Mouse (Mus musculus) intestine, postnatal 0 days (tissue): Measurements from ENCODE around the gene Apof. TPM values are rescaled to one million over a fixed set of nuclear protein-coding genes. Genes with fewer than 3 reads are reported as not detected.
A peak's percentile ranks its signal among the peaks of the same experiment; 100 is the strongest.

Experiments
- ATAC-seq: fragments of 200-750 bp; cut with Nextera tagmentation; 2 replicates; pipeline ENCODE4 v1.8.0; 2017; ENCODE audit warnings: mild to moderate bottlenecking, moderate TSS enrichment, moderate library complexity
- H3K27ac ChIP-seq: fragments of 300-500 bp; sonication (generic); 2 replicates; pipeline ENCODE4 v1.5.1; 2014; ENCODE audit warnings: mild to moderate bottlenecking, low read depth, low read length, moderate library complexity
- H3K27me3 ChIP-seq: fragments of 300-500 bp; sonication (generic); replicated peaks from 2 replicates; pipeline ENCODE4 v1.6.1; 2014; ENCODE audit warnings: low read length, mixed read lengths; ENCODE audit not compliant: control insufficient read depth, insufficient read depth
- H3K36me3 ChIP-seq: fragments of 300-500 bp; sonication (generic); 2 replicates; pipeline ENCODE4 v1.6.1; 2014; ENCODE audit warnings: mild to moderate bottlenecking, moderate library complexity; ENCODE audit not compliant: control insufficient read depth, insufficient read depth
- H3K4me1 ChIP-seq: fragments of 300-500 bp; sonication (generic); replicated peaks from 2 replicates; pipeline ENCODE4 v1.6.1; 2014; ENCODE audit warnings: antibody characterized with exemption, low read length, mixed read lengths; ENCODE audit not compliant: control insufficient read depth, insufficient read depth
- H3K4me2 ChIP-seq: fragments of 300-500 bp; sonication (generic); replicated peaks from 2 replicates; pipeline ENCODE4 v1.6.1; 2014; ENCODE audit warnings: low read depth, mild to moderate bottlenecking, moderate library complexity
- H3K4me3 ChIP-seq: fragments of 300-500 bp; sonication (generic); 2 replicates; pipeline ENCODE4 v1.5.1; 2014; ENCODE audit warnings: low read depth, low read length
- H3K9ac ChIP-seq: fragments of 300-500 bp; sonication (generic); 2 replicates; pipeline ENCODE4 v1.6.1; 2014; ENCODE audit warnings: mild to moderate bottlenecking, low read depth, low read length
- H3K9me3 ChIP-seq: fragments of 300-500 bp; sonication (generic); 2 replicates; pipeline ENCODE4 v1.6.1; 2016; ENCODE audit warnings: mixed run types; ENCODE audit not compliant: control insufficient read depth
- CTCF ChIP-seq: sonication (generic); IDR thresholded peaks from 2 replicates; pipeline ENCODE4 v1.5.1; 2016; ENCODE audit warnings: low read depth, mild to moderate bottlenecking, control low read depth, antibody characterized with exemption, moderate library complexity
- WGBS: fragments of 180-500 bp; shearing (Covaris S2); extraction: QIAGEN DNeasy Blood & Tissue Kit; methylation state at CpG from one replicate; pipeline ENCODE4 v1.1.7; 2014; 5-methylcytosine and 5-hydroxymethylcytosine counted together
- polyA plus RNA-seq: library from polyadenylated mRNA; unstranded; fragments of >200 nt; fragmentation: Nextera tagmentation; extraction: Ambion mirVana; gene quantifications from 2 replicates; pipeline ENCODE4 v1.2.1, GENCODE M21; 2015

Apof gene
- polyA plus RNA-seq, 1 experiment from 2014 or later: 0.12 TPM

DNA sequence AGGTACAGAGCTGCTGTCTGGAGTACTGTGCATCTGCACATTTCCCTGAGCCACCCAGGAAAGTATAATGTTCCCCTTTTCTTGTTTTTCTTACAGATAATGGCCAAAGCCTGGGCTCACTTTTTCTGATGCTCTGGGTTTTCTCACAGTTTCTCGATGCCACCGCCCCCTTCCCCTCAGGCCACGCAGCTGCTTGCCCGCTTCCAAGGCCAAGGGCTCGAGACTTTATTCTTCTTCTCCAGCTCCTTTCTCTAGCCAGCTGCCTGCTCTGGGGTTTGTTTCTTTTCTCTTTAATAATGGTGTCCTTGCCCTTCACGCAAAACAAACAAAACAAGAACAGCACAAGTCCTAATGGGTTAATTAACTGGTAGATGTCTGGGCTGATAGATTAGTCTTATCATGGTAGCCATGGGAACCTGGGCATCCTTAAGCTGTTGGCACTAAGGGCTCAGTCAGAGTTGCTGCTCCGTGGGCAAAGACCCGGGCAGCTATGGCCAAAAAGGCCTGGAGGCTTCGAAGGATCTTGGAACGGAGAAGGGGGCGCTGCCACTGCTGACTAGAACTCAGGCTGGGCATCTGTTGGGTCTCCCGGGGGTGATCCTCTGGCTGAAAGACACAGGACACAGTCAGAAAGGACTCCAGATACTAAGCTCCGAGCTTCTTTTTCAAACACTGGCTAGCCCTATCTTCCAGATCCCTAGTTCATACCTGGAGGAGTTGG is 28.1 kb downstream of the Apof start:
- H3K27ac ChIP-seq: no peak overlapping the region
- H3K4me1 ChIP-seq: no peaks in the 10 kb centered on the region
- peaks cover 15% of the 10 kb centered on the region for H3K36me3 ChIP-seq
- no peak for TF ChIP-seq CTCF
- H3K4me3 ChIP-seq: no peak overlapping the region
- ATAC-seq: no peak
- 69% methylated on average over 13 of the region's 13 CpGs for whole genome bisulfite sequencing
- no peak overlapping the region for H3K9ac ChIP-seq
- no peaks in the 10 kb centered on the region for H3K9me3 ChIP-seq
- no peaks in the 10 kb centered on the region for H3K27me3 ChIP-seq
- no peak overlapping the region for H3K4me2 ChIP-seq

DNA sequence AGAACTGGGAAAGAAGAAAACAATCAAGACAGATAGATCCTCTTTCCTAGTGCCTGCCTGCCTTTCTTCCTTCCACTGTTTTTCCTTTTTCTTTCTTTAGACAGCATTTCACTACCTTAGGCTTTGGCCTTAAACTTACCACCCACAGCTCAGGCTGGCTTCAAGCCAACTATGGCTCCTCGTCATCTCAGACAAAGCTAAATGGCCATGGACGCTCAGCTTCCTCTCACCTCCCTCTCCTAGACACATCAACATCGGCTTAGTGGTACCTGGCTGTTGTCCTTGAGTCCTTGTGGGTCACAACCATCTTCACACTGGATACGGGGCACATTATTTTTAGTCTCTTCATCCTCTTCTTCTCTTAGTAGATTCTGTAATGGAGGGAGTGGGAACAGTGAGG is 28.8 kb downstream of the Apof start:
- Histone ChIP-seq H3K27ac (no peak overlapping the region), H3K9ac (no peak overlapping the region), H3K4me3 (no peak overlapping the region), H3K36me3 (peaks cover 8% of the 10 kb centered on the region), H3K9me3 (no peaks in the 10 kb centered on the region), H3K27me3 (no peaks in the 10 kb centered on the region), H3K4me2 (no peak overlapping the region), H3K4me1 (no peaks in the 10 kb centered on the region)
- no peak for ATAC-seq
- TF ChIP-seq CTCF: no peak
- WGBS: 72% methylated on average over 4 of the region's 4 CpGs

DNA sequence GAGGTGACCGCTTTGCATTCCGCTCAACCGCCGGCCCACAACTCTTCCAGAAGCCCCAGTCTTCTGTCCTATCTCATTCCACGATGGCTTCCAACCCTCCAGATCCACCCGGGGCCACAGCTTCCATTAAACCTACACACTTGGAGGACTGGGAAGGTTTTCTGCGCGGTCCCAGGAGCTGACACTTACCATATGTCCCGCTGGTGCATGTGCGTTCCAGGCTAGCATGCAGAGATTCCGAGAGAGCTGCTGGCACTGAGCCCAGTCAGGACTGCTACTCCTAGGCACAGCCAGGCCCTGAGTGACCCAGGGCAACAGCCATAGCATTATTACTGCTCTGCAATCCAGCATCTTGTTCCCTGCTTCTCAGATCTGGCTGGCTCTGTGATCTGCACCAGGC is 29.2 kb downstream of the Apof start:
- H3K27me3 ChIP-seq: no peaks in the 10 kb centered on the region
- H3K4me3 ChIP-seq: no peak overlapping the region
- no peak for ATAC-seq
- no peak overlapping the region for H3K4me2 ChIP-seq
- no peaks in the 10 kb centered on the region for H3K9me3 ChIP-seq
- no peak overlapping the region for H3K27ac ChIP-seq
- WGBS: 60% methylated on average over 11 of the region's 11 CpGs
- H3K9ac ChIP-seq: no peak overlapping the region
- TF ChIP-seq CTCF: no peak
- peaks cover 4% of the 10 kb centered on the region for H3K36me3 ChIP-seq
- no peaks in the 10 kb centered on the region for H3K4me1 ChIP-seq

DNA sequence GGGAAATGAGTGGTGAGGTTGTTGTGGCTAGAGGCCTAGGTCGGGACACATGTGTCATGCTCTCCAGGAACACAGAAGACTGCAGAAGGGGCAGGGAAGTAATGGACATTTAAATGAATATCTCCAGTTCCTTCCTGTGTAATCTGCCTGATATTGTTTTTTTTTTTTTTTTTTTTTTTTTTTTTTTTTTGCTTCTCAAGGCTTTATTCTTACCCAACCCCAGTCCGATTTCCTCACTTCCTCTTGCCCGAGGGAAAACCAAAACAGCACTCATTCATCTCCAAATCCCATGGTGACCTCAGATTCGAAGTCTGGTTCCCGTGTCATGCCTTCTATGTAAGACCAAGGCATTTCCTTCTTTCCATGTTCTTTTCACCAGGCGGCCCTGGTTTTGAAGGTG is 29.8 kb downstream of the Apof start:
- Histone ChIP-seq H3K27me3 (no peaks in the 10 kb centered on the region), H3K9ac (no peak overlapping the region), H3K4me1 (no peaks in the 10 kb centered on the region), H3K27ac (no peak overlapping the region), H3K4me2 (no peak overlapping the region), H3K9me3 (no peaks in the 10 kb centered on the region), H3K4me3 (no peak overlapping the region), H3K36me3 (no peaks in the 10 kb centered on the region)
- TF ChIP-seq CTCF: no peak
- ATAC-seq: no peak
- WGBS: 75% methylated on average over 6 of the region's 6 CpGs

DNA sequence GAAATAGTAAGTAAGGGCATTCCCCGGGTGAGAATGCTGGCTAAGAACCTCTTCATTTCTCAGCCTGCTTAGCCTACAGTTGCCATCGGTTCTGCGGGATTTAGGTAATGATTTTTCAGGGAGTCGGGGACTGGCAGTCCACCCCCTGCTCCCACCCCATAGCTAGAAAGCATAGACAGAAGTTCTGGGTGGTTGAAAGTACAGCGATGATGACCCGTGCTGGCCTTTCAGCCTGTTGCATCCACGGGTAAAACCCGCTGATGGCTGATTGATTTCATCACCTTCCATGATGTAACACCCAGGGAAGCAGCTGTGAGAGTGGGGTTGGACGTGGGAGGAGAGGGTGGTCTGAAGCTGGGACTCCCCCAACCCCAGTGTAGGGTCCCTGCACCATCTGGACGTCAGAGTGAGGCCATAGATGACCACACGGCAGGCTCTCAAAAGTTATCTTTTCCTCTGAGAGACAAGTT is 30.3 kb downstream of the Apof start, which contains the start of gene Il23a:
TSS of gene Il23a (minus strand) at position 51 of the 470 bp plus-strand sequence.
- WGBS: 79% methylated on average over 11 of the region's 11 CpGs
- Histone ChIP-seq H3K4me1 (no peaks in the 10 kb centered on the region), H3K27ac (no peak within 1 kb of the TSS), H3K4me3 (no peak within 1 kb of the TSS), H3K9ac (no peak within 1 kb of the TSS), H3K4me2 (no peak within 1 kb of the TSS), H3K9me3 (no peaks in the 10 kb centered on the region), H3K27me3 (no peaks in the 10 kb centered on the region), H3K36me3 (no peaks in the 10 kb centered on the region)
- no peak for TF ChIP-seq CTCF
- ATAC-seq: no peak

DNA sequence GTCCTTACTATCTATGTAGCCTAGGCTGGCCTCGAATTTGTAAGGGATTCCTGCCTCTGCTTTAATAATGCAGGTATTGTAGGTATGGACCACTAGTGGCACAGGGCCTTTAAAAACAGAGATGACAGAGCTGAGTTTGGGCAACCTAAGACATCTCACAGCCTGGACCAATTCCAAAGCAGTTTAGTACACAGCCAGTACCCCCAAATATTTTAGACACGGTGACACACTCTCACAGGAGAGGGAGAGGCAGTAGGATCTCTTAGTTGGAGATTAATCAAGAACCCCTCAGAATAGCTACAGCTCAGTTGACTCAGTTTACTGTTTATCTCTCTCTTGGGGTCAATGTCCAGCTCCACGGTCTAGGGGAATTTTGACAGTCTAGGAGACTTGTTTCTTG is 33.9 kb downstream of the Apof start:
- H3K27ac ChIP-seq: peak overlapping the region; percentile 92; the same call in 1 of the 2 replicates
- H3K4me3 ChIP-seq: peak overlapping the region; percentile 65
- H3K9me3 ChIP-seq: no peaks in the 10 kb centered on the region
- no peaks in the 10 kb centered on the region for H3K36me3 ChIP-seq
- H3K4me2 ChIP-seq: peak overlapping the region; percentile 85
- 22% methylated on average over 3 of the region's 3 CpGs for WGBS
- H3K9ac ChIP-seq: peak overlapping the region; percentile 84
- H3K4me1 ChIP-seq: 0 out of 2 replicates have a peak, but pooled peaks cover 5% of the 10 kb centered on the region
- TF ChIP-seq CTCF: no peak
- no peaks in the 10 kb centered on the region for H3K27me3 ChIP-seq
- ATAC-seq: no peak
